ENCODE assay signal across 24 mouse cellular contexts in the genomic region with DNA sequence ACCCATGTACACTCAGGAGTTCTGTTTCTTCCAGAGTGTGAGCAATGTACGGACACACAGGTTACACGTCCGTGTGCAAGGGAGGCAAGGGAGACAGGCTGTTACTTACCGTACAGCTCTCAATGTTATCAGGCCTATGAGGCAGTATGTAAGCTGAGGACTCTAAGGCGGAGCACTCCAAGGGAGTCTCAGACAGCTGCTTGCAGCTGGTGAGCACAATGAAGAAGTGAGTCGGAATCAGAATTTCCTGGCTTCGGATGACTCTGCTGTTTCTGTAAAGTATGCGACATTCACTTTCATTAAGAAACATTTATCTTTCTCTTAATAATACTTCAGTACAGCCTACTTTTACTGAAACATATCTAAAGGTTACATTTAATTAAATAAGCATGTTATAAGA. TPM values are rescaled to one million over a fixed set of nuclear protein-coding genes. Genes with fewer than 3 reads are reported as not detected.
A peak's percentile ranks its signal among the peaks of the same experiment; 100 is the strongest.
DNase-seq lines count a peak whose midpoint lies in the region; ATAC-seq and TF ChIP-seq lines count a peak whose summit lies in the region.
"Had no signal": no experiment of that assay in that cellular context is flagged by ENCODE, and none has a peak within 500 bp of the region (broad histone marks: within the 10 kb centered on the region; RNA-seq: fewer than 3 reads in every experiment).

No protein-coding gene starts in this region.

- H3K36me3 ChIP-seq in intestine, embryonic 16.5 days (ENCODE audit: control insufficient read depth, insufficient read depth, low read length), result no peaks in the 10 kb centered on the region; the same call in 1 of the 2 replicates
- no peaks in the 10 kb centered on the region for H3K36me3 ChIP-seq in intestine, embryonic 15.5 days
- H3K36me3 ChIP-seq in lung, postnatal 0 days (ENCODE audit: insufficient read depth, low read length), result no peaks in the 10 kb centered on the region
- H3K36me3 ChIP-seq in stomach, postnatal 0 days (ENCODE audit: control insufficient read depth, insufficient read depth, low read length), result no peaks in the 10 kb centered on the region
- H3K36me3 ChIP-seq: embryonic facial prominence, embryonic 15.5 days; forebrain, embryonic 10.5 days; heart, embryonic 13.5 days; hindbrain, embryonic 12.5 days had no signal

- no peaks in the 10 kb centered on the region for H3K4me1 ChIP-seq in intestine, embryonic 16.5 days (ENCODE audit: control insufficient read depth, insufficient read depth, low read length)
- no peaks in the 10 kb centered on the region for H3K4me1 ChIP-seq in intestine, embryonic 15.5 days (replicated peaks)
- no peaks in the 10 kb centered on the region for H3K4me1 ChIP-seq in lung, postnatal 0 days (ENCODE audit: insufficient read depth, low read depth, low read length)
- no peaks in the 10 kb centered on the region for H3K4me1 ChIP-seq in stomach, postnatal 0 days (replicated peaks; ENCODE audit: control insufficient read depth, insufficient read depth)
- H3K4me1 ChIP-seq: embryonic facial prominence, embryonic 15.5 days; forebrain, embryonic 10.5 days; heart, embryonic 13.5 days; hindbrain, embryonic 12.5 days had no signal

- H3K4me3 ChIP-seq in intestine, embryonic 16.5 days (ENCODE audit: low read length), result no peak overlapping the region
- no peak overlapping the region for H3K4me3 ChIP-seq in intestine, embryonic 15.5 days (replicated peaks)
- H3K4me3 ChIP-seq in lung, postnatal 0 days (ENCODE audit: low read depth, low read length), result no peak overlapping the region
- no peak overlapping the region for H3K4me3 ChIP-seq in stomach, postnatal 0 days (ENCODE audit: low read depth, low read length)
- H3K4me3 ChIP-seq: embryonic facial prominence, embryonic 15.5 days; erythroblast, embryonic 14.5 days; forebrain, embryonic 10.5 days; heart, embryonic 13.5 days; hindbrain, embryonic 12.5 days had no signal

- H3K9me3 ChIP-seq in intestine, embryonic 16.5 days (ENCODE audit: control insufficient read depth, low read length), result no peaks in the 10 kb centered on the region
- no peaks in the 10 kb centered on the region for H3K9me3 ChIP-seq in intestine, embryonic 15.5 days
- no peaks in the 10 kb centered on the region for H3K9me3 ChIP-seq in lung, postnatal 0 days (ENCODE audit: low read length)
- H3K9me3 ChIP-seq in stomach, postnatal 0 days (ENCODE audit: control insufficient read depth, low read length), result no peaks in the 10 kb centered on the region
- H3K9me3 ChIP-seq: embryonic facial prominence, embryonic 15.5 days; forebrain, embryonic 10.5 days; heart, embryonic 13.5 days; hindbrain, embryonic 12.5 days had no signal

- H3K27ac ChIP-seq in intestine, embryonic 16.5 days (ENCODE audit: low read length), result no peak overlapping the region
- H3K27ac ChIP-seq in intestine, embryonic 15.5 days, result no peak overlapping the region
- no peak overlapping the region for H3K27ac ChIP-seq in lung, postnatal 0 days (ENCODE audit: low read length)
- no peak overlapping the region for H3K27ac ChIP-seq in stomach, postnatal 0 days (replicated peaks)
- H3K27ac ChIP-seq: embryonic facial prominence, embryonic 15.5 days; forebrain, embryonic 10.5 days; heart, embryonic 13.5 days; hindbrain, embryonic 12.5 days had no signal

- no peak for TF ChIP-seq EP300 in lung, postnatal 0 days (IDR thresholded peaks at IDR 0.05)
- TF ChIP-seq EP300 in stomach, postnatal 0 days (optimal IDR thresholded peaks at IDR 0.05), result no peak

- ATAC-seq in intestine, embryonic 16.5 days, result peak; percentile 16; the same call in 1 of the 2 replicates
- no peak for ATAC-seq in intestine, embryonic 15.5 days
- ATAC-seq in lung, postnatal 0 days, result peak; percentile 47; the same call in 1 of the 2 replicates
- ATAC-seq in stomach, postnatal 0 days (ENCODE audit: low FRiP score, low TSS enrichment), result peak; percentile 24; the same call in 1 of the 2 replicates
- ATAC-seq: forebrain, embryonic 14.5 days; hindbrain, embryonic 16.5 days; inflammation-experienced regulatory T-cells, adult 6 months had no signal

- WGBS in intestine, embryonic 16.5 days, result 77% methylated on average over 8 of the region's 8 CpGs
- WGBS in intestine, embryonic 15.5 days, result 73% methylated on average over 8 of the region's 8 CpGs
- 73% methylated on average over 8 of the region's 8 CpGs for WGBS in lung, postnatal 0 days
- WGBS in stomach, postnatal 0 days, result 52% methylated on average over 8 of the region's 8 CpGs

- peak; percentile 59 to 73 for DNase-seq in heart, adult 18-20 months
- no peak for DNase-seq in heart, postnatal 36 days
- peak; percentile 31 for DNase-seq in lung, postnatal 0 days (ENCODE audit: low spot score)
- DNase-seq in lung, adult 18-20 months, result no peak
- DNase-seq in stomach, postnatal 0 days (ENCODE audit: low spot score), result no peak
- no peak for DNase-seq in gastrocnemius, postnatal 4 days (ENCODE audit: low spot score in 2 of 2)
- DNase-seq: adrenal gland, postnatal 10 days; cerebellum, adult 11 months; cerebellum, adult 8-10 months; cerebellum, postnatal 14 days; embryo, embryonic 11 days; gastrocnemius, postnatal 36 days had no signal

- intact Hi-C loops in heart, postnatal 36 days (cut with DNase I), result no loop called here

- no peak overlapping the region for H3K9ac ChIP-seq in intestine, embryonic 16.5 days (ENCODE audit: low read depth, low read length)
- H3K9ac ChIP-seq in intestine, embryonic 15.5 days, result no peak overlapping the region
- no peak overlapping the region for H3K9ac ChIP-seq in lung, postnatal 0 days (replicated peaks; ENCODE audit: low read depth)
- H3K9ac ChIP-seq in stomach, postnatal 0 days (ENCODE audit: low read length), result no peak overlapping the region
- H3K9ac ChIP-seq: embryonic facial prominence, embryonic 15.5 days; heart, embryonic 13.5 days; hindbrain, embryonic 12.5 days had no signal

- H3K4me2 ChIP-seq in intestine, embryonic 16.5 days (ENCODE audit: low read depth, low read length), result no peak overlapping the region
- no peak overlapping the region for H3K4me2 ChIP-seq in intestine, embryonic 15.5 days (replicated peaks)
- H3K4me2 ChIP-seq in lung, postnatal 0 days (replicated peaks; ENCODE audit: low read depth, low read length), result no peak overlapping the region
- no peak overlapping the region for H3K4me2 ChIP-seq in stomach, postnatal 0 days (replicated peaks; ENCODE audit: low read depth)
- H3K4me2 ChIP-seq: embryonic facial prominence, embryonic 15.5 days; heart, embryonic 13.5 days; hindbrain, embryonic 12.5 days had no signal

- TF ChIP-seq CTCF in lung, postnatal 0 days (IDR thresholded peaks at IDR 0.05), result no peak
- no peak for TF ChIP-seq CTCF in stomach, postnatal 0 days (IDR thresholded peaks at IDR 0.05; ENCODE audit: low read depth)

- no peaks in the 10 kb centered on the region for H3K27me3 ChIP-seq in intestine, embryonic 16.5 days (replicated peaks; ENCODE audit: control insufficient read depth, insufficient read depth, low read length)
- H3K27me3 ChIP-seq in intestine, embryonic 15.5 days (replicated peaks), result no peaks in the 10 kb centered on the region
- no peaks in the 10 kb centered on the region for H3K27me3 ChIP-seq in lung, postnatal 0 days (replicated peaks; ENCODE audit: insufficient read depth, low read length)
- no peaks in the 10 kb centered on the region for H3K27me3 ChIP-seq in stomach, postnatal 0 days (ENCODE audit: control insufficient read depth, insufficient read depth, low read length)
- H3K27me3 ChIP-seq: embryonic facial prominence, embryonic 15.5 days; heart, embryonic 13.5 days; hindbrain, embryonic 12.5 days had no signal

RNA-seq across cellular contexts. Expression of a gene that starts 49.9 kb away (rescaled TPM):
- total RNA-seq in heart, adult 18-20 months (2021), result 100 to 1,000 TPM; 120 to 129 TPM
- total RNA-seq in heart, postnatal 36 days (2021), result 100 to 1,000 TPM in 1 of 2 experiments, 10 to 100 TPM in 1; 82.5 to 111 TPM
- polyA plus RNA-seq in intestine, embryonic 16.5 days (2015; fragmentation: Nextera tagmentation; extraction: Ambion mirVana), result 8.9 and 12.7 TPM in 2 replicates
- polyA plus RNA-seq in intestine, embryonic 15.5 days (2015; fragmentation: Nextera tagmentation; extraction: Ambion mirVana), result 9.3 and 10.1 TPM in 2 replicates
- 54.8 and 71.1 TPM in 2 replicates for polyA plus RNA-seq in lung, postnatal 0 days (2015; fragmentation: Nextera tagmentation; extraction: Ambion mirVana)
- polyA plus RNA-seq in stomach, postnatal 0 days (2015; fragmentation: Nextera tagmentation; extraction: Ambion mirVana), result 19.6 and 19.7 TPM in 2 replicates
- 10 to 100 TPM; 29.5 to 40.8 TPM for total RNA-seq in gastrocnemius, postnatal 4 days (2021)
- total RNA-seq: common myeloid progenitor, adult 5-6 weeks; MEL had no signal
- polyA plus RNA-seq: erythroblast, embryonic 14.5 days; inflammation-experienced regulatory T-cells, adult 6 months had no signal

Comparison
In these comparisons a context has a peak if more than half of its experiments do, and no peak if none do; other contexts are left out.
1. DNase-seq: peak in heart, adult 18-20 months (2 of 2) and lung, postnatal 0 days (single experiment); none in heart, postnatal 36 days (0 of 2), lung, adult 18-20 months (0 of 2), stomach, postnatal 0 days (single experiment) and gastrocnemius, postnatal 4 days (0 of 2).